In the genomic region with DNA sequence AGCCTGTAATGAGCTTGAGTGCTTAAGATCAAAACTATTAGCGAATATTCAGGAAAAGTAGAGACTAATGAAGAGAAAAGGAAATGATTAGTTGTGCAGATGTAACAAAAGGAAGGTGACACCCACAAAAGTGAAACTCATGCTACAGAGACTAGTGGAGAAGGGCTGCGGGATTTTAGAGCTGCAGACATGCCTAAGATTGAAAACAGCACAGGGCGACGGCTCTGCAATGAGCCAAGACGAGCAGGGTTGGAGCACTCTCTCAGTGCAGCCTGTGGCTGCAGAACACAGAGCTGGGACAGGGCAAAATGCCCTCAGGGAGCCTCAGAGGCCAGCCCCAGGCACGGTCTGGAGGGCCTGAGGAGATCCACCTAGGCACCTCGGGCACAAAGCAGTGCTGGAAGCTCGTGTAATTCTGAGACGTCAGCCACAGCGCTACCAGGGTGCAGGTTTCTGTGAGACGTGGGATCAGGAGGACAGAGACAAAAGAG, we compare ENCODE assay signal across 9 mouse cellular contexts. TPM values are rescaled to one million over a fixed set of nuclear protein-coding genes. Genes with fewer than 3 reads are reported as not detected.
DNase-seq lines count a peak whose midpoint lies in the region; ATAC-seq lines count a peak whose summit lies in the region.
"Had no signal": no experiment of that assay in that cellular context is flagged by ENCODE, and none has a peak within 500 bp of the region (broad histone marks: within the 10 kb centered on the region; RNA-seq: fewer than 3 reads in every experiment).

No protein-coding gene starts in this region.

- no peak overlapping the region for H3K4me3 ChIP-seq in liver, embryonic 15.5 days (replicated peaks)

- peaks cover 38% of the 10 kb centered on the region for H3K4me1 ChIP-seq in liver, embryonic 15.5 days (replicated peaks)

- no peaks in the 10 kb centered on the region for H3K9me3 ChIP-seq in liver, embryonic 15.5 days (replicated peaks)

- H3K9ac ChIP-seq in liver, embryonic 15.5 days, result no peak overlapping the region
- H3K9ac ChIP-seq: liver, embryonic 14.5 days had no signal

- intact Hi-C loops in heart, postnatal 10 days (cut with DNase I), result no loop called here

- no peaks in the 10 kb centered on the region for H3K27me3 ChIP-seq in liver, embryonic 15.5 days

- H3K4me2 ChIP-seq in liver, embryonic 15.5 days, result peak overlapping the region; percentile 23; the same call in 1 of the 2 replicates

- peak overlapping the region; percentile 57 for H3K27ac ChIP-seq in liver, embryonic 15.5 days (replicated peaks)
- H3K27ac ChIP-seq: liver, embryonic 14.5 days had no signal

- peak; percentile 51 to 83 for DNase-seq in adrenal gland, adult (ENCODE audit: inconsistent age in 2 of 2, low spot score in 1 of 2)
- no peak for DNase-seq in adrenal gland, postnatal 4 days (ENCODE audit: low spot score in 2 of 2)
- DNase-seq in right cerebral cortex, postnatal 4 days, result peak; percentile 46
- DNase-seq in right cerebral cortex, postnatal 14 days, result no peak
- DNase-seq in heart, postnatal 10 days, result peak; percentile 46 to 55
- no peak for DNase-seq in thymus, postnatal 36 days

- WGBS in liver, embryonic 15.5 days (ENCODE audit: insufficient replicate concordance), result 49% methylated on average over 11 of the region's 11 CpGs

- H3K36me3 ChIP-seq in liver, embryonic 15.5 days (replicated peaks), result no peaks in the 10 kb centered on the region

- ATAC-seq in liver, embryonic 15.5 days (ENCODE audit: insufficient read depth), result no peak
- ATAC-seq in inflammation-experienced regulatory T-cells, adult 6 months, result no peak

RNA-seq across cellular contexts. Expression of a gene that starts 18.2 kb away (rescaled TPM):
- total RNA-seq in adrenal gland, postnatal 4 days (2021), result 10 to 100 TPM in 1 of 2 experiments, 1 to 10 TPM in 1; 9.3 to 10.2 TPM
- total RNA-seq in heart, postnatal 10 days (2021), result 1 to 10 TPM; 2.3 to 4.1 TPM
- polyA plus RNA-seq in liver, embryonic 15.5 days (2015; fragmentation: Nextera tagmentation; extraction: Ambion mirVana), result 2.8 and 3.8 TPM in 2 replicates
- polyA plus RNA-seq in inflammation-experienced regulatory T-cells, adult 6 months (2017; shearing (Covaris generic)), result 10 to 100 TPM in 2 of 3 experiments, 1 to 10 TPM in 1; 7.9 to 12.0 (median 11.4) TPM

RNA-seq across cellular contexts. Expression of a gene that starts 36.3 kb away (rescaled TPM):
- total RNA-seq in adrenal gland, postnatal 4 days (2021), result 100 to 1,000 TPM in 1 of 2 experiments, under 1 TPM in 1; 0.96 to 609 TPM
- 1 to 10 TPM; 3.2 to 3.4 TPM for total RNA-seq in heart, postnatal 10 days (2021)
- 1.8 and 8.5 TPM in 2 replicates for polyA plus RNA-seq in liver, embryonic 15.5 days (2015; fragmentation: Nextera tagmentation; extraction: Ambion mirVana)
- polyA plus RNA-seq in inflammation-experienced regulatory T-cells, adult 6 months (2017; shearing (Covaris generic)), result not detected

RNA-seq across cellular contexts. Expression of a gene that starts 48.0 kb away (rescaled TPM):
- total RNA-seq in adrenal gland, postnatal 4 days (2021), result 100 to 1,000 TPM; 359 to 373 TPM
- 100 to 1,000 TPM; 192 to 215 TPM for total RNA-seq in heart, postnatal 10 days (2021)
- 186 and 187 TPM in 2 replicates for polyA plus RNA-seq in liver, embryonic 15.5 days (2015; fragmentation: Nextera tagmentation; extraction: Ambion mirVana)
- polyA plus RNA-seq in inflammation-experienced regulatory T-cells, adult 6 months (2017; shearing (Covaris generic)), result 1 to 10 TPM in 2 of 3 experiments, under 1 TPM in 1; 0.82 to 1.7 (median 1.5) TPM

Comparison
In these comparisons a context has a peak if more than half of its experiments do, and no peak if none do; other contexts are left out.
1. DNase-seq: peak in adrenal gland, adult (2 of 2), right cerebral cortex, postnatal 4 days (single experiment) and heart, postnatal 10 days (2 of 2); none in adrenal gland, postnatal 4 days (0 of 2), right cerebral cortex, postnatal 14 days (single experiment) and thymus, postnatal 36 days (0 of 2).